Mouse (Mus musculus) lung, embryonic 16.5 days (tissue): ENCODE measurements around the gene Lrrc8a. TPM values are rescaled to one million over a fixed set of nuclear protein-coding genes. Genes with fewer than 3 reads are reported as not detected.

ENCODE experiments used
- ATAC-seq: fragments of 200-750 bp; cut with Nextera tagmentation; 2 replicates; pipeline ENCODE4 v1.8.0; 2017; ENCODE audit warnings: low read depth, mild to moderate bottlenecking, moderate library complexity
- H3K27ac ChIP-seq: fragments of 300-500 bp; sonication (generic); 2 replicates; pipeline ENCODE4 v1.5.1; 2014; ENCODE audit warnings: mild to moderate bottlenecking, control low read depth, low read length
- H3K27me3 ChIP-seq: fragments of 300-500 bp; sonication (generic); 2 replicates; pipeline ENCODE4 v1.6.1; 2014; ENCODE audit warnings: low read depth, low read length, mixed read lengths; ENCODE audit not compliant: control insufficient read depth, insufficient read depth
- H3K36me3 ChIP-seq: fragments of 300-500 bp; sonication (generic); 2 replicates; pipeline ENCODE4 v1.6.1; 2014; ENCODE audit warnings: low read length; ENCODE audit not compliant: control insufficient read depth, insufficient read depth
- H3K4me1 ChIP-seq: fragments of 300-500 bp; sonication (generic); replicated peaks from 2 replicates; pipeline ENCODE4 v1.6.1; 2014; ENCODE audit warnings: low read length, mixed read lengths; ENCODE audit not compliant: control insufficient read depth, insufficient read depth
- H3K4me2 ChIP-seq: fragments of 300-500 bp; sonication (generic); 2 replicates; pipeline ENCODE4 v1.6.1; 2014; ENCODE audit warnings: low read depth, low read length, control low read depth
- H3K4me3 ChIP-seq: fragments of 300-500 bp; sonication (generic); 2 replicates; pipeline ENCODE4 v1.5.1; 2014; ENCODE audit warnings: mild to moderate bottlenecking, low read length, control low read depth
- H3K9ac ChIP-seq: fragments of 300-500 bp; sonication (generic); 2 replicates; pipeline ENCODE4 v1.6.1; 2014; ENCODE audit warnings: low read length, control low read depth
- H3K9me3 ChIP-seq: fragments of 300-500 bp; sonication (generic); 2 replicates; pipeline ENCODE4 v1.6.1; 2016; ENCODE audit warnings: low read length; ENCODE audit not compliant: control insufficient read depth
- WGBS: fragments of 180-500 bp; shearing (Covaris S2); extraction: QIAGEN DNeasy Blood & Tissue Kit; methylation state at CpG from one replicate; pipeline ENCODE4 v1.1.7; 2014; 5-methylcytosine and 5-hydroxymethylcytosine counted together
- polyA plus RNA-seq: library from polyadenylated mRNA; unstranded; fragments of >200 nt; fragmentation: Nextera tagmentation; extraction: Ambion mirVana; gene quantifications from 2 replicates; pipeline ENCODE4 v1.2.1, GENCODE M21; 2015

Gene Lrrc8a
- polyA plus RNA-seq, 1 experiment from 2014 or later = 42.0 TPM

- Histone ChIP-seq H3K4me2 (no peak overlapping the region), H3K27ac (no peak overlapping the region), H3K4me3 (no peak overlapping the region), H3K36me3 (0 out of 2 replicates have a peak, but pooled peaks cover 3% of the 10 kb centered on the region), H3K9me3 (no peaks in the 10 kb centered on the region; the same call in 1 of the 2 replicates), H3K27me3 (no peaks in the 10 kb centered on the region), H3K4me1 (peaks cover 21% of the 10 kb centered on the region), H3K9ac (no peak overlapping the region)
- WGBS = 78% methylated on average over 5 of the region's 5 CpGs
- ATAC-seq = no peak
Observed at GRCm38 (mm10) chr2:30235593-30235992, 1.9 kb upstream of the Lrrc8a start.

- WGBS = 3% methylated on average over 18 of the region's 18 CpGs
- peaks cover 21% of the 10 kb centered on the region for H3K4me1 ChIP-seq
- ATAC-seq = no peak
- peak overlapping the region; percentile 93 for H3K4me3 ChIP-seq
- H3K27ac ChIP-seq = peak overlapping the region; percentile 60
- peak overlapping the region; percentile 73 for H3K9ac ChIP-seq
- no peaks in the 10 kb centered on the region for H3K9me3 ChIP-seq
- H3K4me2 ChIP-seq = peak overlapping the region; percentile 90
- H3K36me3 ChIP-seq = 0 out of 2 replicates have a peak, but pooled peaks cover 9% of the 10 kb centered on the region
- H3K27me3 ChIP-seq = no peaks in the 10 kb centered on the region
Observed at GRCm38 (mm10) chr2:30236426-30237198, 903 bp upstream of the Lrrc8a start.

GRCm38 (mm10) chr2:30237881-30238280 is 366 bp downstream of the Lrrc8a start:
- peak overlapping the region; percentile 83 for H3K27ac ChIP-seq
- H3K4me2 ChIP-seq = peak overlapping the region; percentile 79
- peaks cover 13% of the 10 kb centered on the region; the same call in 1 of the 2 replicates for H3K36me3 ChIP-seq
- H3K27me3 ChIP-seq = no peaks in the 10 kb centered on the region
- under 1% methylated on average over 36 of the region's 42 CpGs for WGBS
- H3K9ac ChIP-seq = peak overlapping the region; percentile 86
- H3K9me3 ChIP-seq = no peaks in the 10 kb centered on the region
- H3K4me3 ChIP-seq = peak overlapping the region; percentile 93
- H3K4me1 ChIP-seq = peaks cover 21% of the 10 kb centered on the region
- peak; percentile 89 for ATAC-seq

GRCm38 (mm10) chr2:30238906-30239465 is 1.5 kb downstream of the Lrrc8a start:
- H3K36me3 ChIP-seq = peaks cover 19% of the 10 kb centered on the region
- H3K9me3 ChIP-seq = no peaks in the 10 kb centered on the region
- H3K9ac ChIP-seq = peak overlapping the region; percentile 86
- H3K4me1 ChIP-seq = peaks cover 23% of the 10 kb centered on the region
- H3K4me3 ChIP-seq = peak overlapping the region; percentile 93
- H3K4me2 ChIP-seq = peak overlapping the region; percentile 79
- ATAC-seq = no peak
- H3K27ac ChIP-seq = peak overlapping the region; percentile 77
- 70% methylated on average over 3 of the region's 3 CpGs for WGBS
- H3K27me3 ChIP-seq = no peaks in the 10 kb centered on the region

GRCm38 (mm10) chr2:30239777-30240176 is 2.3 kb downstream of the Lrrc8a start:
- ATAC-seq = peak; percentile 15
- Histone ChIP-seq H3K9me3 (no peaks in the 10 kb centered on the region), H3K27me3 (no peaks in the 10 kb centered on the region), H3K9ac (no peak overlapping the region), H3K4me1 (peaks cover 28% of the 10 kb centered on the region), H3K4me3 (no peak overlapping the region), H3K4me2 (peak overlapping the region; percentile 79), H3K27ac (peak overlapping the region; percentile 77), H3K36me3 (peaks cover 20% of the 10 kb centered on the region)
- 57% methylated on average over 4 of the region's 4 CpGs for WGBS

GRCm38 (mm10) chr2:30240267-30240666 is 2.8 kb downstream of the Lrrc8a start, which contains the start of gene Gm28035:
TSS of gene Gm28035 (plus strand) at chr2:30240567.
- H3K4me3 ChIP-seq = no peak within 1 kb of the TSS
- 65% methylated on average over 2 of the region's 2 CpGs for WGBS
- peaks cover 29% of the 10 kb centered on the region for H3K4me1 ChIP-seq

GRCm38 (mm10) chr2:30242509-30242908 is 5.0 kb downstream of the Lrrc8a start:
- ATAC-seq = peak; percentile 31
- Histone ChIP-seq H3K4me1 (peaks cover 24% of the 10 kb centered on the region), H3K36me3 (peaks cover 22% of the 10 kb centered on the region), H3K27ac (peak overlapping the region; percentile 70), H3K4me2 (no peak overlapping the region), H3K9ac (no peak overlapping the region), H3K27me3 (no peaks in the 10 kb centered on the region), H3K9me3 (no peaks in the 10 kb centered on the region), H3K4me3 (no peak overlapping the region)
- 44% methylated on average over 4 of the region's 4 CpGs for WGBS

More at GRCm38 (mm10) chr2:30240267-30240666, 2.8 kb downstream of the Lrrc8a start, which contains the start of gene Gm28035:
- Histone ChIP-seq H3K9me3 (no peaks in the 10 kb centered on the region), H3K4me2 (peak within 1 kb of the TSS; percentile 79), H3K9ac (peak within 1 kb of the TSS; percentile 4; the same call in 1 of the 2 replicates), H3K36me3 (peaks cover 22% of the 10 kb centered on the region), H3K27ac (peak within 1 kb of the TSS; percentile 77), H3K27me3 (no peaks in the 10 kb centered on the region)
- ATAC-seq = no peak

- 0 out of 2 replicates have a peak overlapping the region, but pooled peaks have one; percentile 29 for H3K27ac ChIP-seq
- peaks cover 22% of the 10 kb centered on the region for H3K36me3 ChIP-seq
- no peak overlapping the region for H3K4me3 ChIP-seq
- no peak overlapping the region for H3K4me2 ChIP-seq
- 87% methylated on average over 4 of the region's 4 CpGs for WGBS
- peaks cover 22% of the 10 kb centered on the region for H3K4me1 ChIP-seq
- H3K27me3 ChIP-seq = no peaks in the 10 kb centered on the region
- ATAC-seq = no peak
- H3K9me3 ChIP-seq = no peaks in the 10 kb centered on the region
- no peak overlapping the region for H3K9ac ChIP-seq
Observed at GRCm38 (mm10) chr2:30243391-30243790, 5.9 kb downstream of the Lrrc8a start.

- WGBS = 51% methylated on average over 7 of the region's 7 CpGs
- H3K27me3 ChIP-seq = no peaks in the 10 kb centered on the region
- H3K4me2 ChIP-seq = no peak overlapping the region
- H3K9ac ChIP-seq = peak overlapping the region; percentile 42; the same call in 1 of the 2 replicates
- no peaks in the 10 kb centered on the region for H3K9me3 ChIP-seq
- H3K4me3 ChIP-seq = no peak overlapping the region
- H3K27ac ChIP-seq = peak overlapping the region; percentile 47
- H3K36me3 ChIP-seq = peaks cover 27% of the 10 kb centered on the region
- peak; percentile 18; the same call in 1 of the 2 replicates for ATAC-seq
- peaks cover 13% of the 10 kb centered on the region for H3K4me1 ChIP-seq
Observed at GRCm38 (mm10) chr2:30244595-30245178, 7.2 kb downstream of the Lrrc8a start.
